Mouse (Mus musculus) CD4-positive, CD25-positive, alpha-beta regulatory T cell, adult 2 months (primary cell): ENCODE results near the gene Gm21969.

Experiments
- DNase-seq: peaks from one replicate; pipeline ENCODE4 v3.0.0-alpha.2; 2012; ENCODE audit warnings: low read depth, low spot score

Gene Gm21969

DNA sequence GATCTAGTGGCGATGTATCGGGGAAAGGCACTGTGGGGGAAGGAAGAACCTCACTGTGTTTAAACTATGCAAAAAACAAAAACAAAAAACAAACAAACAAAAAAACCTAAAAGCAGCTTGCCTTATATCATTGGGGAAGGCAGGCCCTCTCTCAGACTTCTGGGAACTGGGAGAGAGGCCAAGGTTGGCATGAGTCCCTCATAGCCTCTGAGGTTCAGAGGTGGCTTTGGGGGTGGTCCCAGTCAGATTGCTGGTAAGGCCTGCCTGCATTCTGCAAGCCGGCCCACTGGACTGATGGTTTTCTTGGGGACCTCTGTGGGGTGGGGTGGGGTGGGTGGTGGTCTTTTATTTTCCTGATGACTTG is 14.0 kb downstream of the Gm21969 start:
- no peak for DNase-seq

DNA sequence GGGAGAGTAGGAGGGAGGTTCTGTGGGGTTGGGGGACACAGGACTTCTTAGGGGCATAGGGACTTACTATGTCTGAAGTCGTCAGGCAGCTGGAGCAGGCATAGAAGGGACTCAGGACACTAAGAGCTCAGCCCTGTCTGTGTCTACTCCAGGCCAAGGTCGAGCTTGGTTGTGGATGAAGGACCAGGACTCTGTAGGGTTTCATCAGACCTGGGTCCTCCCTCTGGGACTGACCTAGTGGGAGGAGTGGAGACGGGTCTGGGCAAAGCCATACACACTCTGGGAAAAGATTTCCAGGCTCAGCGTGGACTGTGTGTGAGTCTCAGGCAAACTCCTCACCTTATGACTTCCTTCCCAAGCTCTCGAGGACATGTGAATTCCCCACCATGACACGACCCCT is 16.8 kb downstream of the Gm21969 start:
- no peak for DNase-seq

DNA sequence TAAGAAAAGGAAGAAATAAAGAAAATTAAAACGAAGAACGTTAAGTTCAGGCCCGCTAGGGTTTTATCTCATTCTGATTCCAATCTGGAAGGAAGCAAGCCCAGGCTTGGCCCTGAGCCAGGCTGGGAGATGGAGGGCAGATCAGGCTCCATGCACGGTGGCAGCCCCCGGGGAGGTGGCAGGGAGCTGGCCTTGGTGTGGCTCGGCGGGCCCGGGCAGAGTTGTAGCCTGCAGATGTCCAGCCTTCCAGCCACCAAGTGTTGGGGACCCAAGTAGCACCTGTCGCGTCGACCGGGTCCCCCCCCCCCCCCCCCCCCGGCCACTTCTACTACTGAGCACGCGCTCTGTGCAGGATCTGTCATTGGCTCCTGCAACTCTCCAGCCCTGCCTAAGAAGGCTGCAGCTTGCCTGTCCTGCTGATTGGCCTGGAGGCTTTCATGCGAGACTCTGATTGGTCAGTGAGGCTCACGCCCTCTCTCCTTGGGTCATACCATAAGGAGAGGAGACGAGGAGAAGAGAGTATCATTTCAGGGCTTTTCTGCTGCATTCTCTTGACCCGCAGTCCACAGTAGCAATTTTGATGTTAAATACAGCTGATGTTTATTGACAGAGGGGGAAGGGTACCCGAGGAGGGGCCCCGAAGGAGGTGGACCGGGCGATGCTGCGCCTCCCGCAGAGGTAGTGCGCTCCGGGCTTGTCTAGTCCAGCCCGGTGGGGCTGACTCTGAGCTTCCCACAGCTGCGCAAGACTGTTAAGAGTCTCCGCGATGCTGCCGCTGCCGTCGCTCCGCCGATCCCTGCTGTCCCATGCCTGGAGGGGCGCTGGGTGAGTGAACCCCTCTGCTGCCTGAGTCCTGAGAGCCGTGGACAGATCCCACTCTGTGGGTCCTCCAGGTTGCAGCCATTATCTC is 19.6 kb downstream of the Gm21969 start, which contains the start of gene Aldh4a1:
TSS of gene Aldh4a1 (plus strand) at position 494 of the 910 bp plus-strand sequence.
- DNase-seq, result peak; percentile 96

DNA sequence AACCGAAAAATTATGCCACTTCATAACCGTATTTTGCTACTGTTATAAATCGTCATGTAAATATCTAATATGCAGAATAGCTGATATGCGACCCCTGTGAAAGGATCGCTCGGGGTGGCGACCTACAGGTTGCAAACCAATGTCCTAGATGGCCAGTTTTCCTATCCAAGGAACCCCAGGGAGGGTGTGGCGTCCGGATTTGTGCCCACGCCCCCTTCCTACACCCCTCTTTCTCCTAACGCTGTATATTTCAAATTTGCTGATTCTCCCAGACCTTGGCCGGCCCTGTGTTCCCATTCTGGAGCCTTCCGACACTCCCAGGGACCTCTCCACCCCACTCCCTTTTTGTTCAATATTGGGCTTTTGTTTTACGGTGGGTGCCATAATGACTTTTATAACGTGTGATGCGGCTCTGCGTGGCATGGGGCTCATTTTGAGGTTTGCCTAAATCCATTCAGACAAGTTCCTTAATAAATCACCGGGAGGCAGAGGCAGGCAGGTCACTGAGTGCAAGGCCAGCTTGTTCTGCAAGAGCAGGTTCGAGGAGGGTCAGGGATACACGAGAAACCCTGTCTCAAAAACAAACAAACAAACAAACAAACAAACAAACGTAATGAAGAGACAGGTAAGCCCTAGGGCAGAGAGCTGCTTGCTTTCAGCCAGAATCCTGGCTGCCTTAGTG is 20.6 kb downstream of the Gm21969 start:
- DNase-seq, result no peak

DNA sequence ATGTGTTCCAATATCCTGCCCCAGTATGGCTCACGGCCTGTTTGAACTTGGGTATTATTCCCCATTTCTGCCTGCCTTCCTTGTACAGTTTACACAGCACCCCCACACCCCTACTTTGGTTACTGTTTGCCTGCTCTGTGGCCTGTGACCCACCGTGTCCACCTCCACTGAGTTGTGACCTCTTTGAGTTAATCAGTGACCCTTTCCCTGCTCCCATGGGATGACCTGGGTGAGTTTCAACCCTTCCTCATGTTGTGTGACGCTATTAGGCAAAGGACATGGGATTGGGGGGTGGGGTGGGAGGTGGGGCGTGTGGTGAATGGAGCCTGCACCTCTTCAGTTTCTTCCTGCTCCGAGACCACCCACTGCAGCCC is 21.1 kb downstream of the Gm21969 start:
- no peak for DNase-seq

DNA sequence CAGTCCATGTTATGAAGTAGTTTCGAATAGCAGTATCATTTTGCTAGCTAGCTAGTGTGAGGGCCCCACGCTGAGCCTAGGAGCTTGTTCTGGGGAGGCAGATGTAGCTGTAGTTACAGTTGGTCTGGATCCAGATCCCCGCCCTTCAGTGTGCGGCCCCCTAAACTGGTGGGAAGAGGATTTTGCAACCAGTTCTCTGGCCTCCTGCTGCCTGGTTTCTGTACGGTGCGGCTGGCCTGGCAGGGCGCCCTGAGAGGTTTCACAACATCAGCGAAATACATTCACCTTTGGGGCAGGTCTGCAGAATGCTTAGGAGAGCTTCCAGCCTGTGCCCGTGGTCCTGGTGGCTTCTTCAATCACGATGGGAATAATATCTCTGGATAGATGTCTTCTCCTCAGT is 21.7 kb downstream of the Gm21969 start:
- no peak for DNase-seq

DNA sequence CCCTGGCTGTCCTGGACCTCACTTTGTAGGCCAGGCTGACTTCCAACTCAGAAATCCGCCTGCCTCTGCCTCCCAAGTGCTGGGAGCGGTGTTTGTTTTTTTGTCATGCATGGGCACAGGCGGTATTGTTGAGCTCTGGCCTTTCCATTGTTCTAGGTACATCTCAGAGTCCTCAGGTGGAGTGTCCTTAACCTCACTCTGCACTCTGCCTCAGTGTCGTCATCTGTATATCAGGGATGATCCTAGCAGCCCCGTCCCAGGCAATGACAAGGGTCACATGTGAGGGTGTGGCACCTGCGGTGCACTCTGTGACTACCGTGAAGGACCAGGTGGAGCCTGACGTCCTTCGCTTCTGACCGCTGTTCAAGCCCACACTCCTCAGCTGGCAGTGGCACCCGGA is 24.4 kb downstream of the Gm21969 start:
- no peak for DNase-seq

DNA sequence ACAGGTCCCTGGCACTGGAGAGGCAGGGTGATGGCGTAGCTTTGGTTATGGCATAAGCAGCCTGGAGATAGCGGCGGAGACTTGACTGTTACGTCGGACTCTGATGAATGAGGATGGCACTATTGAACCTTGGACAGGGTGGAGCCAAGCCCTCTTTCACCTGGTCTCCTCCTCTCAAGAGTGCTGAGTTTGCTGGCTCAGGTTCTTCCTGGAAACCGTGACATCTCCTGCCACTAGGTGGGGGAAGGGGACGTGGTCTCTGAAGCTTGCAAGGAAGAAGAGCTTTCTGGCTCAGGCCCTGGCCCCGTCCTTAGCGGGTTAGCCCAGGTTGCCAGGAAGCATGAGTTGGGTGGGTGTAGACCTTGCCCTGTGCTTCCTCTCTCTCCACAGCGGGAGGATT is 27.2 kb downstream of the Gm21969 start:
- no peak for DNase-seq

DNA sequence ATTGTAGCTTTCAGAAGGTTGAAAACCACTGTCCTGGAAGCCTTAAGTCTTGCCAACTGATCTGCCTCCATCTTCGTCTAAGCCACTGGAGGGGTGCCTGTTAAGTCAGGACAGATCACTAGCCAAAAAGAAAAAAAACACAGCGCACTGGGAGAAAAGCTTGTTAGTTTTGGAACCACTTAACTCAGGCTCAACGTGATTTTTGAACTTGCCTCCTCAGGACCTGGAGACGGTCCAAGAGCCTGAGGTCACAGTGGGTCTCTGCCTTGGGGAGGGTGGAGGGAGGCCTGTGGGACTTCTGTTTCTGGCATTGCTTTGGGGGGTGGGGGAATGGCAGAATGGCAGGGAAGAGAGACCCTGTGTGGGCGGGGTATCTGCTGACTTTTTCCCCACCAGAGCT is 28.2 kb downstream of the Gm21969 start:
- no peak for DNase-seq

DNA sequence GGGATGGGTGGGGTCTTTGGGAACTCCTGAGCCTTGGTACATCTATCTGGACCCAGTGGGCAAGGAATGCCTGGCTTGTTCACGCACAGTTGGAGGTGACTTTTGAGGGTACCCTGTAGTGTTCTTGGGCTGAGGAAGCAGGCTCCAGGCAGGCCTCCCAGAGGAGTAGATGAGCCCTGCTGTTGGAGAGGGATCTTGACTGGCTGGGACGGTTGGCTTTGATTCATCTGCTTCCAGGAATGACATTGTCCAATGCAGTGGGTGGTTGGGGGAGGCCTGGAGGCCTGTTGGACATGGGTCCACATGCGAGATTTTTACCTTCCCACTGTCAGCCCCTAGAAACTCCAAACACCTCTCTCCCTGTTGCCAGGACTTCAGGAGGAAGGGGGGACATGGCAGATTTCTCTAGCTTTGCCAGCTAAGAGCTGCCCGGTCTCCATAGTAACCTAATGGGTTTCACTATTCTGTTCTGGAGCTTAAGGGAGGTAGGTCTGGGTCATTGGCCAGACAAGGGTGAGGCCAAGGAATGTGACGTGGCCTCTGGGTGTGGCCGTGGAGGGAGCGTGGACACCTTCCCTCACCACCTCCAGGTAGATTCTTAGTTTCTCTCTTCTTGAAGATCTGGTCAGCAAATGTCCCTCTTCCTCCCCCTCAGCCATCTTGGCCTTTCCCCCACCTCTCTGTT is 28.7 kb downstream of the Gm21969 start:
- no peak for DNase-seq

DNA sequence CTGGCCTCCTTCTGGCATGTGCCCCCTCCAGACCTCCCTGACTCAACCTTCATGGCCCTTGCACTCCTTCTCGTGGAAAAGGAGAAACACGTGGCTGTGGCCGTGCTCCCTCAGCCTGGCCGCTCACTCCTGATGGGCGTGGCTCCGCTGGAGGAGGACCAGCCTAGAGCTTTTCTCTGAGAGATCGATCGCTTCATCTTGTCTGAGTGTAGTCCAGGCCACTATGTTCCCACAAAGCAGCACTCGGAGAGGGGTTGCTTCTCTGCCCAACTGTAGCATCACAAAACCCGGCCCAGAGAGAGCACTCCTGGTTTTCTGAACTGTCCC is 29.2 kb downstream of the Gm21969 start:
- DNase-seq, result no peak

DNA sequence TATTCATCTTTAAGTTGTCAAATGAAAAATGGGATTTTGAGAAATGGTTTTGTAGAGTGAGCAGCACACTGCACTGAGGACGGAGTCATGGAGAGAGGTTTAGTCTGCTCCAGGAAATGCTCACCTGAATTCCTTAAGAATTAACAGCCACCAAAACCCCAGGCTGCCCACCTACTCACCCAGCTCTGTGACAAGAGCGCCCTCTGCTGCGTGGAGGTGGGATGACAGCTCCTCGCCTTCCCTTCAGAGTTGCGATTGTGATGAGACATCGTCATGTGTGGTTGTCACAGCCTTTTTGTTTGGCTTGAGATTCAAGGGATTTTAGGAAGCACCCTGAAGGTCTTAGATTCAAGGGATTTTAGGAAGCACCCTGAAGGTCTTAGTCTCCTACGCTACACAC is 33.4 kb downstream of the Gm21969 start:
- DNase-seq, result peak; percentile 82

DNA sequence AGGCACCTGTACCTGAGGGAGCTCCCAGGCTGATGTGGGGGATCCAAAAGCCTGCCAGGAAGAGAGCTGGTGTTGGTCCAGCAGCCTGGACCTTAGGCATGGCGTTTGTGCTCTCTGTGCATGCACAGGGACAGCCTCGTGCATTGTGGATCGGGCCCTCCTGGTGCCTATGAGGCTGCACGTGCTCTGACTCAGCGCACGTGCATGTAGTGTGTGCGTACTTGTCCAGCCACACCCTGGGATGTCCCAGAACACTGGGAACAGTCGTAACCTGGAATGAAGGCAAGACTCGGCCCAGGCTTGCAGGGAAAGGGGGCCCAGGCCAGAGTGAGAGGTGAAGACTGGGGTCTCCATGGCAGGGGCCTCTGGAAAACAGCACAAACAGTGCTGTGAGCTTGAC is 34.9 kb downstream of the Gm21969 start:
- no peak for DNase-seq

DNA sequence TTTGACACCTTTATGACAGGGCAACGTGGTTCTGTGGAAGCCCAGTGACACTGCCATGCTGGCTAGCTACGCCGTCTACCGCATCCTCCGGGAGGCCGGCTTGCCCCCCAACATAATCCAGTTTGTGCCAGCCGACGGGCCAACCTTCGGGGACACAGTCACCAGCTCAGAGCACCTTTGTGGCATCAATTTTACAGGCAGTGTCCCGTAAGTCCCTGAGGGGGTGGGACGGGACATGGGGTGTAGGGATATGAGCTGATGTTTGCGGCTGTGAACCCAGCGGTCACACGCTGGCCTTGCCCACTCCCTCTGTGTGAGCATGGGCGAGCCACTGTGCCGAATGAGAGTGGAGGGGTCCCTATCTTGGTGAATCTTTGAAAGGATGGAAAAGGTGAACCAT is 35.4 kb downstream of the Gm21969 start:
- no peak for DNase-seq

DNA sequence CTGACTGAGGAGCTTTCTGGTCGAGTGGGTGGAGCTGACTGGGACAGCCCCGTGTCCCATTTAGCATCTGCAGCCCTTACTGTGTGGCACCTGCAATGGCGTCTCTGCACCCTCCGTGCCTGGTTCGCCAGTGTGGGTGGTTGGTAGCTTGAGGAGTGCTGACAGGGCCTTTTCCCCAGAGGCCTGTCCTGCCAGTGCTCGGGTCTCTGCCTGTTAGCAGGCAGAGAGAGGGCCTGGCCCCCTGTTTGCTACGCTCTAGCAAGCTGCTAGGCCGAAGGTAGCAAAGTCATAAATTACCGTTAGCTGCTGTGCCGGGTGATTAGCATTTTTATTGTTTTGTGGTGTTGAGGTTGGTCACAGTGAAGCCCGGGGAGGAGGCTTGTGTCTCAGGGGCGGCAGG is 36.8 kb downstream of the Gm21969 start:
- no peak for DNase-seq

DNA sequence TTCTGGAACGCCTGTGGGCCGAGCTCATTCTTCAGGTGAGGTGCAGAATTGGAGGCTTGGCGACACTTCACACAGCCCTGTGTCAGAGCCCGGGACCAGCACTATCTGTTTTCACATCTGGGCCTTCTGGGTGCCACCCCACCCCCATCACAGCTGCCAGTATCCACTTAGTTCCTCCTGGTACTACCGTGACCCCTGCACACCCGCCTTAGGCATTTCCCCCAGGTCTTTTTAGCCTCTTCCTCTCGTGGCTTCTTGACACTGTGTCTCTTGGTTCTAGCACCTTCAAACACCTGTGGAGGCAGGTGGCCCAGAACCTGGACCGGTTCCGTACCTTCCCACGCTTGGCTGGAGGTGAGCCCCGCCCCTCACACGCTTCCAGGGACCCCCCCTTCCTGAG is 37.3 kb downstream of the Gm21969 start:
- no peak for DNase-seq

DNA sequence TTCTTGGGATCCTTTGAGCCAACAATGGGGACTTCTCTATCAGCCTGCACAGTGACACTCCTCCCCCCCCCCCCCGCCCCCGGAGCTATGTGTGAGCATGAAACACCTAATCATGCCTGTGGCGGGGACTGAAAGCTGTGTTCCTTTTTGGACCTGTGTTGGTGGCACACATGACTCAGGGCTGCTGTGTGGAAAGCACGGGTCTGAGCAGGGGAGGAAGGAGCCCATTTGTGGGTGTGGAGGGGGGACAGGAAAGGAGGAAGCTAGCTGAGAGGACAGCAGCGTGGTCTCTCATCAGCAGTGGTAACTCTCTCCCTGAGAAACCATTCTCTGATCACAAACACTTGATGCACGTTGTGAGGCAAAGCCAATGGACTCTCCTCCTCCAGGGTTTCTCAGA is 37.8 kb downstream of the Gm21969 start:
- no peak for DNase-seq

DNA sequence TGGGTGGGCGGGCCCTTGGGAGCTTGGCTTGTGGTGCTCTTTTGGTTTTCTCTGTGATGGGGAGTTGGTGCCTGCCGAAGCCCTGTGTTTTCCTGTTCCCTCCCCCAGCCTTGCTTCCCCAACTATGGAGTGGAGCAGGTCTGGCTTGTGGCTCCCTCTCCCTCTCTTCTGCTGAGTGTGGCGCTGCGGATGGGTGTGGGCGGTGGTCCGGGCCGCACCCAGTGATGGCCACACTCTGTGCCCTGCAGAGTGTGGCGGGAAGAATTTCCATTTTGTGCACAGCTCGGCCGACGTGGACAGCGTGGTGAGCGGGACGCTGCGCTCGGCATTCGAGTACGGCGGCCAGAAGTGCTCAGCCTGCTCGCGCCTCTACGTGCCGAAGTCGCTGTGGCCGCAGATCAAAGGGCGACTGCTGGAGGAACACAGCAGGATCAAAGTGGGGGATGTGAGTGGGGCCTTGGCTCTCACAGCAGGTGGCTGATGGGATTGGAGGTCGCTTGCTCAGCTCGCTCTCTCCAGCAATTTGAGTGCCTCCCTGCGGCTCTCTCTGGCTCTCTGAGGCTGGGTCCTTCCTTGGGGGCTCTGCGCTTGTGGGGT is 38.9 kb downstream of the Gm21969 start:
- DNase-seq, result no peak

DNA sequence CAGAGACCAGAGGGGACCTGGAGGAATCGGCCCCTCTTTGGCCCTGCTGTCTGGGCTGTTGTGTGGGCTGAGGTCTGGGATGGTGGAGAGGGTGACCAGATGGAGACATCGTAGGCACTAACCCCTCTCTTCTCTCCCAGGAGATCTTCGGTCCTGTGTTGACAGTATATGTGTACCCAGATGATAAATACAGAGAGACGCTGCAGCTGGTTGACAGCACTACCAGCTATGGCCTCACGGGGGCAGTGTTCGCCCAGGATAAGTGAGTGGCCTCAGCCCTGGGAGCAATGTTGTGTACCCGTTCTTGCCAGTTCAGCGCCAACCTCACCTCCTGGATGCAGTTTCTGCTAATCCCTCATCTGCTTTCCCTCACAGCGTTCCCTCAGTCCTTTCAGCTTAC is 41.0 kb downstream of the Gm21969 start:
- DNase-seq, result peak; percentile 80

DNA sequence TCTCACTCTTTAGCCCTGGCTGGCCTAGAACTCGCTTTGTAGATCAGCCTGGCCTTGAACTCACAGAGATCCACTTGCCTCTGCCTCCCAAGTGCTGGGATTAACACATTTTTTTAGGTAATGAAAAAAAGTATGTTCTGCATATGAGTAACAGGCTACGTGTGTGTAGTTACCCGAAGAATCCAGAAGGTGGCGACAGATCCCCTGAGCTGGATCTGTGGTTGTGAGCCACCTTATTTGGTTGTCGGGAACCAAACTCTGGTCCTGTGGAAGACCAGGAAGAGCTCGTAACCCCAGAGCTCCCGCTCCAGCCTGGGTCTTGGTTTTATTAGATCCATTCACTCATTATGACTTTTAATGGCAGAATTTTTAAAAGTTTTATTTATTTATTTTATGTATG is 43.9 kb downstream of the Gm21969 start:
- no peak for DNase-seq

DNA sequence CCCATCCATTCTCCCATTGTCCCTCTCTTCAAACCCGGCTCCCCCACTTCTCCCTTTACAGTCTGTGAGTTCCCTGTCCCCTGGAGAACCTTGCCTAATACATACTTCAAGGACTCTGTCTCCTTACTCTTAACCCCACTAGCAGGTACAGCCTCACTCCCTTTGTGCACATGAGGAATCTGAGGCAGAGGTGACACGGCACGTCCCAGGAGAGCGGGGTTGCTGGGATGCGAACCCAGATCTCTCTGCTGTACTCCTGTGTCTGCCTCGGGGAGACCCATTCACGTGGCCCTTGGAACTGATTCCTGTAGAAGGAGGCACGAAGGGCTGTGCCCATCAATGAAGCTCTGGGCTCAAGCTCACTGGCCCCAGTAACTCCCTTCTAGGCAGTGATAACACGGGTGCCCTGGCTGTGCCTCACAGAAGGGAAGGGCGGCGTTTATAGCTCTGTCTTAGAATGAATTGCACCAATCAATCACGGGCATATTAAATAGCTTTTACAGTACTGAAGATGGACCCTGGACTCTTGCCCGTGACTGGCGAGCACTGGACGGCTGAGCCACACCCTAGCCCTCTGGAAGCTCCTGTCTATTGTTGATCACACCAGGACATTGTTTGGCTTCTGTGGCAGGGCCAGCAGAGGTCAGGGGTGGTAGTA is 47.2 kb downstream of the Gm21969 start:
- DNase-seq, result no peak

DNA sequence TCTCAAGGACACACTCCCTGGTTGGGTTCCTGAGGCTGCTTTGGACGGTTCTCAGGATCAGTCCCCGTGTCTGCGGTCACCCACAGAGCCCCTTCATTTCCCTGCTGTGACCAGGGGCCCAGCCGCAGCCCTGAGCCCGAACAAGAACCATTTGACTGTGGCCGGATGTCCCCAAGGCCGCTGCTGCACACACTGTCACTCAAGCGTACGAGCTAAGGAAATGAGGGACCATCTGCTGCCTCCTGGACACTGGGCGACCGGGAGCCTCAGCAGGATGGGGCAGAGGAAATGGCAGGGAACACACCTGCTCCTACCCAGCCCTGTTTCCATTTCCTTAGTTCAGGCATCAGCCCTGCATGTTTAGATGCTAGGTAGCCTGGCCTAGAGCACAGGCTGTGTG is 47.9 kb downstream of the Gm21969 start:
- no peak for DNase-seq
